ENCODE assay signal across 20 mouse cellular contexts in genomic region chr17:46059226-46059825, GRCm38 (mm10). TPM values are rescaled to one million over a fixed set of nuclear protein-coding genes. Genes with fewer than 3 reads are reported as not detected.
A peak's percentile ranks its signal among the peaks of the same experiment; 100 is the strongest.
DNase-seq lines count a peak whose midpoint lies in the region; ATAC-seq and TF ChIP-seq lines count a peak whose summit lies in the region.
"Had no signal": no experiment of that assay in that cellular context is flagged by ENCODE, and none has a peak within 500 bp of the region (broad histone marks: within the 10 kb centered on the region; RNA-seq: fewer than 3 reads in every experiment).

No protein-coding gene starts in this region.

- H3K36me3 ChIP-seq in embryonic facial prominence, embryonic 14.5 days (ENCODE audit: control insufficient read depth, insufficient read depth, low read length): no peaks in the 10 kb centered on the region
- H3K36me3 ChIP-seq in embryonic facial prominence, embryonic 10.5 days (replicated peaks): no peaks in the 10 kb centered on the region
- no peaks in the 10 kb centered on the region for H3K36me3 ChIP-seq in hindbrain, embryonic 12.5 days
- H3K36me3 ChIP-seq: embryonic facial prominence, embryonic 13.5 days; forebrain, embryonic 10.5 days; hindbrain, embryonic 10.5 days; limb, embryonic 15.5 days; midbrain, embryonic 12.5 days; neural tube, embryonic 15.5 days had no signal

- peak; percentile 26 for DNase-seq in embryonic facial prominence, embryonic 14.5 days (ENCODE audit: low spot score)
- no peak for DNase-seq in embryonic facial prominence, embryonic 10.5 days (ENCODE audit: low spot score)
- peak; percentile 51 to 78 for DNase-seq in lung, adult 18-20 months
- no peak for DNase-seq in lung, adult 2 months
- peak; percentile 58 to 62 for DNase-seq in kidney, postnatal 25 days
- peak; percentile 55 for DNase-seq in urinary bladder, adult 2 months (ENCODE audit: low spot score)
- DNase-seq in embryo, embryonic 9.5 days (ENCODE audit: extremely low spot score): no peak
- DNase-seq: B cell, adult 2 months; heart, adult 11 months; right cerebral cortex, adult 18-20 months; thymus, postnatal 4 days had no signal

- no peak overlapping the region for H3K4me2 ChIP-seq in embryonic facial prominence, embryonic 14.5 days (ENCODE audit: low read depth, low read length)
- H3K4me2 ChIP-seq in hindbrain, embryonic 12.5 days (replicated peaks): no peak overlapping the region
- H3K4me2 ChIP-seq: embryonic facial prominence, embryonic 13.5 days; limb, embryonic 15.5 days; midbrain, embryonic 12.5 days; neural tube, embryonic 15.5 days had no signal

- ATAC-seq in embryonic facial prominence, embryonic 14.5 days (ENCODE audit: low read depth): no peak; the same call in 1 of the 2 replicates
- no peak for ATAC-seq in hindbrain, embryonic 12.5 days (ENCODE audit: low FRiP score)

- no peaks in the 10 kb centered on the region for H3K27me3 ChIP-seq in embryonic facial prominence, embryonic 14.5 days (replicated peaks; ENCODE audit: control insufficient read depth, insufficient read depth, low read length)
- no peaks in the 10 kb centered on the region for H3K27me3 ChIP-seq in embryonic facial prominence, embryonic 10.5 days (replicated peaks; ENCODE audit: low read depth, poor library complexity, severe bottlenecking)
- no peaks in the 10 kb centered on the region for H3K27me3 ChIP-seq in hindbrain, embryonic 12.5 days
- H3K27me3 ChIP-seq: embryonic facial prominence, embryonic 13.5 days; limb, embryonic 15.5 days; midbrain, embryonic 12.5 days; neural tube, embryonic 15.5 days had no signal

- H3K4me1 ChIP-seq in embryonic facial prominence, embryonic 14.5 days (ENCODE audit: control insufficient read depth, insufficient read depth, low read length): peaks cover 19% of the 10 kb centered on the region
- peaks cover 31% of the 10 kb centered on the region for H3K4me1 ChIP-seq in embryonic facial prominence, embryonic 10.5 days
- H3K4me1 ChIP-seq in lung, adult 2 months (ENCODE audit: control insufficient read depth, insufficient read depth, low read length): peaks cover 5% of the 10 kb centered on the region
- peaks cover 14% of the 10 kb centered on the region for H3K4me1 ChIP-seq in hindbrain, embryonic 12.5 days

- H3K9me3 ChIP-seq in embryonic facial prominence, embryonic 14.5 days (ENCODE audit: control insufficient read depth, low read length): no peaks in the 10 kb centered on the region
- no peaks in the 10 kb centered on the region for H3K9me3 ChIP-seq in embryonic facial prominence, embryonic 10.5 days
- H3K9me3 ChIP-seq in hindbrain, embryonic 12.5 days (replicated peaks): no peaks in the 10 kb centered on the region
- H3K9me3 ChIP-seq: embryonic facial prominence, embryonic 13.5 days; forebrain, embryonic 10.5 days; hindbrain, embryonic 10.5 days; limb, embryonic 15.5 days; midbrain, embryonic 12.5 days; neural tube, embryonic 15.5 days had no signal

- no peak overlapping the region for H3K27ac ChIP-seq in embryonic facial prominence, embryonic 14.5 days (replicated peaks; ENCODE audit: low read depth, low read length)
- no peak overlapping the region for H3K27ac ChIP-seq in embryonic facial prominence, embryonic 10.5 days (replicated peaks)
- no peak overlapping the region for H3K27ac ChIP-seq in hindbrain, embryonic 12.5 days
- H3K27ac ChIP-seq: embryonic facial prominence, embryonic 13.5 days; forebrain, embryonic 10.5 days; hindbrain, embryonic 10.5 days; layer of hippocampus, adult 2 months; limb, embryonic 15.5 days; macrophage; midbrain, embryonic 12.5 days; neural tube, embryonic 15.5 days had no signal

- H3K4me3 ChIP-seq in embryonic facial prominence, embryonic 14.5 days (ENCODE audit: low read depth, low read length): no peak overlapping the region
- no peak overlapping the region for H3K4me3 ChIP-seq in embryonic facial prominence, embryonic 10.5 days
- no peak overlapping the region for H3K4me3 ChIP-seq in lung, adult 2 months (replicated peaks; ENCODE audit: extremely low read depth, low read depth, low read length)
- H3K4me3 ChIP-seq in hindbrain, embryonic 12.5 days: no peak overlapping the region
- H3K4me3 ChIP-seq: embryonic facial prominence, embryonic 13.5 days; forebrain, embryonic 10.5 days; hindbrain, embryonic 10.5 days; layer of hippocampus, adult 2 months; limb, embryonic 15.5 days; midbrain, embryonic 12.5 days; neural tube, embryonic 15.5 days had no signal

- WGBS in embryonic facial prominence, embryonic 14.5 days: 72% methylated on average over 15 of the region's 15 CpGs
- WGBS in embryonic facial prominence, embryonic 10.5 days: 90% methylated on average over 15 of the region's 15 CpGs
- WGBS in lung, adult 2 months: 64% methylated on average over 15 of the region's 15 CpGs
- 87% methylated on average over 15 of the region's 15 CpGs for WGBS in hindbrain, embryonic 12.5 days

- no peak for TF ChIP-seq CTCF in lung, adult 2 months (IDR thresholded peaks at IDR 0.05; ENCODE audit: insufficient read depth, low read length)

- no peak overlapping the region for H3K9ac ChIP-seq in embryonic facial prominence, embryonic 14.5 days (ENCODE audit: low read depth, low read length)
- H3K9ac ChIP-seq in hindbrain, embryonic 12.5 days: no peak overlapping the region
- H3K9ac ChIP-seq: embryonic facial prominence, embryonic 13.5 days; limb, embryonic 15.5 days; midbrain, embryonic 12.5 days; neural tube, embryonic 15.5 days had no signal

- TF ChIP-seq POLR2A in lung, adult 2 months (IDR thresholded peaks at IDR 0.05; ENCODE audit: borderline replicate concordance, extremely low read depth, low read depth, low read length): no peak

RNA-seq across cellular contexts. Expression of gene Vegfa, which starts 27.2 kb away (rescaled TPM):
- 4.2 and 4.7 TPM in 2 replicates for polyA plus RNA-seq in embryonic facial prominence, embryonic 14.5 days (2014; fragmentation: Nextera tagmentation; extraction: Ambion mirVana)
- polyA plus RNA-seq in embryonic facial prominence, embryonic 10.5 days (2016; fragmentation: Nextera tagmentation; extraction: Ambion mirVana): 2.1 and 2.3 TPM in 2 replicates
- polyA plus RNA-seq in lung, adult 2 months (2012; rRNA removed): 1,228 and 1,453 TPM in 2 replicates
- polyA plus RNA-seq in urinary bladder, adult 2 months (2012; rRNA removed): 98.3 and 138 TPM in 2 replicates
- polyA plus RNA-seq in hindbrain, embryonic 12.5 days (2016; fragmentation: Nextera tagmentation; extraction: Ambion mirVana): 4.0 and 4.7 TPM in 2 replicates

RNA-seq across cellular contexts. Expression of gene Mrps18a, which starts 51.5 kb away (rescaled TPM):
- polyA plus RNA-seq in embryonic facial prominence, embryonic 14.5 days (2014; fragmentation: Nextera tagmentation; extraction: Ambion mirVana): 112 and 128 TPM in 2 replicates
- polyA plus RNA-seq in embryonic facial prominence, embryonic 10.5 days (2016; fragmentation: Nextera tagmentation; extraction: Ambion mirVana): 152 and 154 TPM in 2 replicates
- 41.3 and 44.9 TPM in 2 replicates for polyA plus RNA-seq in lung, adult 2 months (2012; rRNA removed)
- 67.0 and 71.1 TPM in 2 replicates for polyA plus RNA-seq in urinary bladder, adult 2 months (2012; rRNA removed)
- 120 and 130 TPM in 2 replicates for polyA plus RNA-seq in hindbrain, embryonic 12.5 days (2016; fragmentation: Nextera tagmentation; extraction: Ambion mirVana)

Comparison
In these comparisons a context has a peak if more than half of its experiments do, and no peak if none do; other contexts are left out.
1. DNase-seq: peak in embryonic facial prominence, embryonic 14.5 days (single experiment), lung, adult 18-20 months (2 of 2), kidney, postnatal 25 days (2 of 2) and urinary bladder, adult 2 months (single experiment); none in embryonic facial prominence, embryonic 10.5 days (single experiment), lung, adult 2 months (single experiment) and embryo, embryonic 9.5 days (single experiment).
2. RNA of gene Vegfa, which starts 27.2 kb away (polyA plus RNA-seq): 1,228 to 1,453 TPM in lung, adult 2 months and 98.3 to 138 TPM in urinary bladder, adult 2 months; 4.2 to 4.7 TPM in embryonic facial prominence, embryonic 14.5 days, 4.0 to 4.7 TPM in hindbrain, embryonic 12.5 days and 2.1 to 2.3 TPM in embryonic facial prominence, embryonic 10.5 days; every median in the first group is over 10 times any median in the second.